Mouse (Mus musculus) bone marrow, adult 2 months (tissue): ENCODE data around the gene Large2.

Experiments used
- CTCF ChIP-seq: fragments of 200-500 bp; IDR thresholded peaks from 2 replicates; pipeline ENCODE4 v1.5.1; 2011; ENCODE audit warnings: low read length, control low read depth; ENCODE audit not compliant: control insufficient read depth, insufficient read depth
- POLR2A ChIP-seq: fragments of 200-500 bp; IDR thresholded peaks from 2 replicates; pipeline ENCODE4 v1.6.1; 2011; ENCODE audit warnings: low read depth, mild to moderate bottlenecking, control low read depth, low read length, borderline replicate concordance; ENCODE audit not compliant: control insufficient read depth

DNA sequence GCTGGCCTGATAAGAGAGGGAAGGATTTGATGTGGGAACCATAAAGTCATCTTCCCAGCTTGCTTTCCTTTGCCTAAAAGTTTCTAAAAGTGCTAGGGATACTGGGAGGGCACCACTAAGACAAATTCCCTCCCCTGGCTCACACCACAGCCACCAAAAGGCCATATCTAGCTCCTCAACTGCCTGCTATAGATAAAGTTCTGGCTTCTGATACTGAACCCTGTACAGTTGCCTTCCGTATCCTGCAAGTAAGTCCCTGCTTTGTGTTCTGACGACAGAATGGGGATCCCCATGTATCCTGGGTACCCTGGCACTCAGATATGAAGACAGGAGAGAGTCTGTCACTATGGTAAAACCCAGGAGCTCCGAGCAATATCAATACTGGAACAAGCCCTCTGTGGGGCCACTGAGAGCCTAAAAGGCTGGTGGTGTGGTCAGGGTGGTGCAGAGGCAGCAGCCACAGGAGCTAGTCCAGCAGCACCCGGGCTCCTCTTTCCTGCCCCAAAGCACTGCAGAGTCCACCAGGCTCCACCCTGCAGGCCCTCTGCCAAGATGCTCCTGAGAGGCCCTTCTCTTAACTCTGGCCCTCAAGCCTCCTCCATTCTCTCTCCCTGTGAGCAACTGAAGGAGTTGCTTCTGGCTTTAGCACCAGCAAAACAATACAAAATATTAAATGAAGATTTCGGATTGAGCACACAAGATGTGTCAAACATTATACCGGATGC, 15.7 kb upstream of the Large2 start:
- TF ChIP-seq POLR2A, result no peak
- TF ChIP-seq CTCF, result no peak
